Mouse (Mus musculus) heart, embryonic 11.5 days (tissue): Measurements from ENCODE around the gene Nat8f5. TPM values are rescaled to one million over a fixed set of nuclear protein-coding genes. Genes with fewer than 3 reads are reported as not detected.
"Not testable (repeated sequence)": the region's sequence is repeated elsewhere in the genome, so short reads cannot be mapped to it uniquely, and the experiment has no call there.

Experiments
- ATAC-seq: fragments of 200-750 bp; cut with Nextera tagmentation; replicated peaks from 2 replicates; pipeline ENCODE4 v1.8.0; 2017; ENCODE audit warnings: moderate library complexity; ENCODE audit not compliant: insufficient number of reproducible peaks, low FRiP score, low TSS enrichment
- H3K27ac ChIP-seq: fragments of 300-500 bp; sonication (generic); 2 replicates; pipeline ENCODE4 v1.5.1; 2014; ENCODE audit warnings: mild to moderate bottlenecking, low read depth, low read length
- H3K27me3 ChIP-seq: fragments of 300-500 bp; sonication (generic); 2 replicates; pipeline ENCODE4 v1.6.1; 2014; ENCODE audit warnings: mild to moderate bottlenecking, low read length, mixed read lengths; ENCODE audit not compliant: control insufficient read depth, insufficient read depth
- H3K36me3 ChIP-seq: fragments of 300-500 bp; sonication (generic); 2 replicates; pipeline ENCODE4 v1.6.1; 2014; ENCODE audit warnings: mild to moderate bottlenecking, low read length, moderate library complexity, mixed read lengths; ENCODE audit not compliant: control insufficient read depth, insufficient read depth
- H3K4me1 ChIP-seq: fragments of 300-500 bp; sonication (generic); 2 replicates; pipeline ENCODE4 v1.6.1; 2014; ENCODE audit warnings: low read length; ENCODE audit not compliant: control insufficient read depth, insufficient read depth
- H3K4me2 ChIP-seq: fragments of 300-500 bp; sonication (generic); 2 replicates; pipeline ENCODE4 v1.6.1; 2014; ENCODE audit warnings: mild to moderate bottlenecking, moderate library complexity
- H3K4me3 ChIP-seq: fragments of 300-500 bp; sonication (generic); 2 replicates; pipeline ENCODE4 v1.5.1; 2014; ENCODE audit warnings: low read depth, low read length
- H3K9ac ChIP-seq: fragments of 300-500 bp; sonication (generic); 2 replicates; pipeline ENCODE4 v1.6.1; 2014; ENCODE audit warnings: mild to moderate bottlenecking, low read depth, low read length, moderate library complexity
- H3K9me3 ChIP-seq: fragments of 300-500 bp; sonication (generic); replicated peaks from 2 replicates; pipeline ENCODE4 v1.6.1; 2016; ENCODE audit warnings: low read length; ENCODE audit not compliant: control insufficient read depth
- WGBS: fragments of 180-500 bp; shearing (Covaris S2); extraction: QIAGEN DNeasy Blood & Tissue Kit; methylation state at CpG from one replicate; pipeline ENCODE4 v1.1.7; 2014; ENCODE audit not compliant: insufficient replicate concordance; 5-methylcytosine and 5-hydroxymethylcytosine counted together
- microRNA-seq: library from miRNA; unstranded; fragments of <30 nt; microRNA quantifications from one replicate; pipeline ENCODE4, GENCODE M21; 2016; ENCODE audit warnings: borderline number of aligned reads
- polyA plus RNA-seq: library from polyadenylated mRNA; unstranded; fragments of >200 nt; fragmentation: Nextera tagmentation; extraction: Ambion mirVana; gene quantifications from 2 replicates; pipeline ENCODE4 v1.2.1, GENCODE M21; 2014

The Nat8f5 gene
- polyA plus RNA-seq, 1 experiment from 2014 or later = not detected

DNA sequence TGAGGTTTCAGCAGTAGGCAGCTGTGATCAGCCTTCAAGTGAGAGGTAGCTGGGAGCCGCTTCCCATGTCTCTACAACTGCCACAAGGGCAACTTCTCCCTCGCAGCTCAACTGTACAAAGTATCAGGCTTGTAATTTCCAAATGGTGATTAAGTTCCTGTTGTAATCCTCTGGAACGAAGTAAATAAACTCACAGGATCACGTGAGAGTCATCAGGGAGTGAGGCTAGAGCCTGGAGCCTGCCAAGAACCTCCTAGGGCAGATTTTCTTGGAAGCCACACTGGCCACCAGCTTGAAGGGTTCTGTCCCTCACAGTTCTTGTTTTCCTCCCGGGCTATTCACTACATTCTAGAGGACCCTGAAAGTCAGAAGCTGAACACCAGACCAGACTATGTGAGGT, 17.6 kb downstream of the Nat8f5 start:
- WGBS = 68% methylated on average over 5 of the region's 5 CpGs

More for the DNA sequence above, 17.6 kb downstream of the Nat8f5 start:
- H3K4me2 ChIP-seq, H3K36me3 ChIP-seq, H3K27me3 ChIP-seq, H3K9me3 ChIP-seq, H3K27ac ChIP-seq, ATAC-seq, H3K4me1 ChIP-seq, H3K4me3 ChIP-seq, H3K9ac ChIP-seq: not testable (repeated sequence)

Small RNA genes lying within 50 kb of the gene (microRNA-seq; reads per million reads assigned to microRNA genes)
- gene Mir6375 = not detected

Other genes with a start within 250 kb of the Nat8f5 start
- gene Alms1, start 233.4 kb downstream of the Nat8f5 start, polyA plus RNA-seq = 4.3 and 4.7 TPM in 2 replicates
- not detected in 2 replicates for gene Nat8f7, start 107.8 kb downstream of the Nat8f5 start, polyA plus RNA-seq
- 0.31 and 0.37 TPM in 2 replicates for gene Nat8f3, start 55.2 kb downstream of the Nat8f5 start, polyA plus RNA-seq
- not detected in 2 replicates for gene Nat8f6, start within 50 bp of the Nat8f5 start, polyA plus RNA-seq
- not detected in 2 replicates for gene Nat8, start 11.1 kb upstream of the Nat8f5 start, polyA plus RNA-seq
- not detected in 2 replicates for gene Nat8f2, start 48.2 kb upstream of the Nat8f5 start, polyA plus RNA-seq
- gene Nat8f4, start 83.9 kb upstream of the Nat8f5 start, polyA plus RNA-seq = 1.6 and 2.3 TPM in 2 replicates
- gene Tprkb, start 90.9 kb upstream of the Nat8f5 start, polyA plus RNA-seq = 21.7 and 22.8 TPM in 2 replicates
- 3.6 and 4.8 TPM in 2 replicates for gene Nat8f1, start 94.7 kb upstream of the Nat8f5 start, polyA plus RNA-seq
- gene Dusp11, start 140.7 kb upstream of the Nat8f5 start, polyA plus RNA-seq = 41.6 and 52.1 TPM in 2 replicates
- gene Figla, start 195.2 kb upstream of the Nat8f5 start, polyA plus RNA-seq = not detected in 2 replicates
- 11.9 and 16.4 TPM in 2 replicates for gene Add2, start 207.7 kb upstream of the Nat8f5 start, polyA plus RNA-seq